Mouse (Mus musculus) liver, embryonic 14.5 days (tissue): ENCODE data around the gene Olfr266. TPM values are rescaled to one million over a fixed set of nuclear protein-coding genes. Genes with fewer than 3 reads are reported as not detected.

Experiments used
- ATAC-seq: fragments of 200-750 bp; cut with Nextera tagmentation; 2 replicates; pipeline ENCODE4 v1.8.0; 2017; ENCODE audit warnings: moderate number of reproducible peaks, mild to moderate bottlenecking, moderate library complexity; ENCODE audit not compliant: insufficient read depth
- DNase-seq, 3 experiments: peaks; one replicate each; pipeline ENCODE4 v3.0.0-alpha.2; 2012 to 2013; ENCODE audit warnings: low read depth in 3 of 3, low spot score in 3 of 3
- H3K27ac ChIP-seq: fragments of 300-500 bp; sonication (generic); 2 replicates; pipeline ENCODE4 v1.5.1; 2014; ENCODE audit warnings: moderate library complexity, mild to moderate bottlenecking, control low read depth, inconsistent platforms
- H3K27me3 ChIP-seq: fragments of 300-500 bp; sonication (generic); 2 replicates; pipeline ENCODE4 v1.6.1; 2014; ENCODE audit warnings: mild to moderate bottlenecking, low read length, moderate library complexity; ENCODE audit not compliant: control insufficient read depth, insufficient read depth
- H3K36me3 ChIP-seq: fragments of 300-500 bp; sonication (generic); replicated peaks from 2 replicates; pipeline ENCODE4 v1.6.1; 2014; ENCODE audit warnings: low read depth; ENCODE audit not compliant: control insufficient read depth, insufficient read depth
- H3K4me1 ChIP-seq, 2 experiments: fragments of 200-500 bp in 1 of 2; fragments of 300-500 bp in 1 of 2; sonication (generic) in 1 of 2; replicated peaks; 2 replicates each; pipeline ENCODE4 v1.6.1; 2012 to 2014; ENCODE audit warnings: antibody characterized with exemption in 1 of 2, inconsistent platforms in 1 of 2, low read length in 1 of 2; ENCODE audit not compliant: control insufficient read depth in 2 of 2, insufficient read depth in 2 of 2
- H3K4me2 ChIP-seq: fragments of 300-500 bp; sonication (generic); 2 replicates; pipeline ENCODE4 v1.6.1; 2014; ENCODE audit warnings: low read depth, mild to moderate bottlenecking, control low read depth, moderate library complexity
- H3K4me3 ChIP-seq, 2 experiments: fragments of 200-500 bp in 1 of 2; fragments of 300-500 bp in 1 of 2; sonication (generic) in 1 of 2; 2 replicates each; pipeline ENCODE4 v1.5.1; 2012 to 2014; ENCODE audit warnings: low read depth in 2 of 2, low read length in 2 of 2, mild to moderate bottlenecking in 2 of 2, control low read depth in 1 of 2, inconsistent platforms in 1 of 2, moderate library complexity in 1 of 2; ENCODE audit not compliant: insufficient read depth in 1 of 2
- H3K9ac ChIP-seq: fragments of 300-500 bp; sonication (generic); replicated peaks from 2 replicates; pipeline ENCODE4 v1.6.1; 2014; ENCODE audit warnings: mild to moderate bottlenecking, control low read depth, moderate library complexity
- H3K9me3 ChIP-seq: fragments of 300-500 bp; sonication (generic); 2 replicates; pipeline ENCODE4 v1.6.1; 2016; ENCODE audit warnings: low read length, mixed read lengths; ENCODE audit not compliant: control insufficient read depth
- CTCF ChIP-seq: IDR thresholded peaks from 2 replicates; pipeline ENCODE4 v1.5.1; 2016; ENCODE audit warnings: antibody characterized with exemption, low read depth, control low read depth
- EP300 ChIP-seq: IDR thresholded peaks from 2 replicates; pipeline ENCODE4 v1.6.1; 2016; ENCODE audit warnings: antibody characterized with exemption, low read depth
- WGBS: fragments of 180-500 bp; shearing (Covaris S2); extraction: QIAGEN DNeasy Blood & Tissue Kit; methylation state at CpG from one replicate; pipeline ENCODE4 v1.1.7; 2014; ENCODE audit not compliant: insufficient replicate concordance; 5-methylcytosine and 5-hydroxymethylcytosine counted together
- polyA plus RNA-seq, 2 experiments: library from polyadenylated mRNA; depleted of rRNA in 1 of 2; stranded (reverse) in 1 of 2; unstranded in 1 of 2; fragments of >200 nt; fragmentation: Nextera tagmentation in 1 of 2; extraction: Ambion mirVana in 1 of 2; gene quantifications; 2 replicates each; pipeline versions ENCODE4 v1.2.1 to v1.2.3; 2012 to 2014

Gene Olfr266
- polyA plus RNA-seq, 2 experiments = not detected

DNA sequence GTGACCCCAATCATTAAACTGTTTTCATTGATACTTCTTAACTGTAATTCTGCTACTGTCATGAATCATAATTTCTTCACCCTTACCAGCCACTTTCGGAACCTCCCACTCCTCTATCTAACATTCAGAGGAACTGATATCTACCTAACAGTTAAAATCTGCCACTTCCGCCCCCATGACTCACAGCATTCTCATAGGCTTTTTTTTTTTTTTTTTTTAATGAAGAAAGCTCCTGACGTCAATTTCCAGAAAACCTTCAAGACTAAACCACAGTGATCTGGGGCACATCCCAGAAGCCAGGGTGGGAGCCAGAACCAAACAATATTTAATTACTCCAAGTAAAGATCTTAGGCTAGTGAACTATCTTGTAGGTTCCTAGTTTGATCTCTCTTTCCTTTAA lies 41.0 kb downstream of the Olfr266 start:
- Histone ChIP-seq H3K36me3 (no peaks in the 10 kb centered on the region), H3K4me2 (no peak overlapping the region), H3K9ac (no peak overlapping the region), H3K27me3 (no peaks in the 10 kb centered on the region), H3K4me1 (no peaks in the 10 kb centered on the region), H3K4me3 (no peak overlapping the region), H3K9me3 (no peaks in the 10 kb centered on the region), H3K27ac (no peak overlapping the region)
- 39% methylated on average over 3 of the region's 3 CpGs for WGBS
- no peak for ATAC-seq
- no peak for DNase-seq
- TF ChIP-seq CTCF (no peak), EP300 (no peak)

GRCm38 (mm10) chr3:106771834-106772233 lies 54.3 kb downstream of the Olfr266 start:
- 65% methylated on average over 1 of the region's 1 CpGs for WGBS
- H3K36me3 ChIP-seq = no peaks in the 10 kb centered on the region
- DNase-seq (no peak), ATAC-seq (no peak)
- no peaks in the 10 kb centered on the region for H3K9me3 ChIP-seq
- H3K27ac ChIP-seq = no peak overlapping the region
- H3K4me1 ChIP-seq = no peaks in the 10 kb centered on the region
- no peak overlapping the region for H3K4me3 ChIP-seq
- no peak overlapping the region for H3K9ac ChIP-seq
- no peaks in the 10 kb centered on the region for H3K27me3 ChIP-seq
- no peak for TF ChIP-seq CTCF
- no peak for TF ChIP-seq EP300
- H3K4me2 ChIP-seq = no peak overlapping the region

Other genes starting within 250 kb of the Olfr266 start
- 1.7 and 3.0 TPM in 2 replicates for gene Lrif1, start 141.3 kb downstream of the Olfr266 start, polyA plus RNA-seq (2012; rRNA removed)
- gene Lrif1, start 141.3 kb downstream of the Olfr266 start, polyA plus RNA-seq (2014; fragmentation: Nextera tagmentation; extraction: Ambion mirVana) = 4.0 and 4.4 TPM in 2 replicates
- gene Cd53, start 36.1 kb downstream of the Olfr266 start, polyA plus RNA-seq (2012; rRNA removed) = 9.2 and 10.1 TPM in 2 replicates
- gene Cd53, start 36.1 kb downstream of the Olfr266 start, polyA plus RNA-seq (2014; fragmentation: Nextera tagmentation; extraction: Ambion mirVana) = 22.4 and 28.9 TPM in 2 replicates
- gene Kcna3, start 209.9 kb upstream of the Olfr266 start, polyA plus RNA-seq (2012; rRNA removed) = 0.51 and 0.76 TPM in 2 replicates
- gene Kcna3, start 209.9 kb upstream of the Olfr266 start, polyA plus RNA-seq (2014; fragmentation: Nextera tagmentation; extraction: Ambion mirVana) = 0.58 and 1.1 TPM in 2 replicates